Mouse (Mus musculus): ENCODE measurements at regions not wholly inside any gene's neighbourhood (a gene's known extent, or its start where the extent isn't known, plus 50 kb on each side); places are given as distances from the start of the nearest gene placed in this dataset.

- no peak for DNase-seq (ENCODE audit: extremely low spot score, low read depth, low spot score)
These were observed 53.2 kb downstream of the Fam43a start for GRCm38 (mm10) chr16:30652692-30653091.

GRCm38 (mm10) chr16:30653806-30654205 lies 54.3 kb downstream of the Fam43a start:
- no peak for DNase-seq (ENCODE audit: extremely low spot score, low read depth, low spot score)

GRCm38 (mm10) chr16:30654226-30654625 lies 54.7 kb downstream of the Fam43a start:
- DNase-seq (ENCODE audit: extremely low spot score, low read depth, low spot score), result no peak

GRCm38 (mm10) chr16:30655798-30656221 lies 56.3 kb downstream of the Fam43a start:
- DNase-seq (ENCODE audit: extremely low spot score, low read depth, low spot score), result no peak

- DNase-seq (ENCODE audit: extremely low spot score, low read depth, low spot score), result no peak
These were observed 57.4 kb downstream of the Fam43a start for GRCm38 (mm10) chr16:30656881-30657280.

- DNase-seq (ENCODE audit: extremely low spot score, low read depth, low spot score), result no peak
These were observed 59.4 kb downstream of the Fam43a start for GRCm38 (mm10) chr16:30658921-30659320.

GRCm38 (mm10) chr16:30661086-30661977 lies 61.8 kb downstream of the Fam43a start:
- no peak for DNase-seq (ENCODE audit: extremely low spot score, low read depth, low spot score)

GRCm38 (mm10) chr16:30663055-30663454 lies 63.5 kb downstream of the Fam43a start:
- no peak for DNase-seq (ENCODE audit: extremely low spot score, low read depth, low spot score)

- DNase-seq (ENCODE audit: extremely low spot score, low read depth, low spot score), result no peak
These were observed 64.4 kb downstream of the Fam43a start for GRCm38 (mm10) chr16:30663971-30664370.

- DNase-seq (ENCODE audit: extremely low spot score, low read depth, low spot score), result no peak
These were observed 64.9 kb downstream of the Fam43a start for GRCm38 (mm10) chr16:30664433-30664832.

- DNase-seq (ENCODE audit: extremely low spot score, low read depth, low spot score), result no peak
These were observed 66.4 kb downstream of the Fam43a start for GRCm38 (mm10) chr16:30665881-30666280.

GRCm38 (mm10) chr16:30669883-30670282 lies 70.4 kb downstream of the Fam43a start:
- no peak for DNase-seq (ENCODE audit: extremely low spot score, low read depth, low spot score)

- DNase-seq (ENCODE audit: extremely low spot score, low read depth, low spot score), result no peak
These were observed 72.1 kb downstream of the Fam43a start for GRCm38 (mm10) chr16:30671584-30671983.

- no peak for DNase-seq (ENCODE audit: extremely low spot score, low read depth, low spot score)
These were observed 73.4 kb downstream of the Fam43a start for GRCm38 (mm10) chr16:30672776-30673550.

- DNase-seq (ENCODE audit: extremely low spot score, low read depth, low spot score), result no peak
These were observed 74.1 kb downstream of the Fam43a start for GRCm38 (mm10) chr16:30673662-30674061.

- DNase-seq (ENCODE audit: extremely low spot score, low read depth, low spot score), result no peak
These were observed 76.3 kb downstream of the Fam43a start for GRCm38 (mm10) chr16:30675829-30676228.

GRCm38 (mm10) chr16:30677016-30677415 lies 77.5 kb downstream of the Fam43a start:
- DNase-seq (ENCODE audit: extremely low spot score, low read depth, low spot score), result no peak

GRCm38 (mm10) chr16:30677896-30678707 lies 78.6 kb downstream of the Fam43a start:
- DNase-seq (ENCODE audit: extremely low spot score, low read depth, low spot score), result no peak

GRCm38 (mm10) chr16:30678708-30679492 lies 79.4 kb downstream of the Fam43a start:
- no peak for DNase-seq (ENCODE audit: extremely low spot score, low read depth, low spot score)

GRCm38 (mm10) chr16:30679493-30679811 lies 79.9 kb downstream of the Fam43a start:
- no peak for DNase-seq (ENCODE audit: extremely low spot score, low read depth, low spot score)

Measured in hindlimb bud, embryonic 11.5 days (tissue).